Comparison of ENCODE assay signal across 8 mouse cellular contexts in the genomic region with DNA sequence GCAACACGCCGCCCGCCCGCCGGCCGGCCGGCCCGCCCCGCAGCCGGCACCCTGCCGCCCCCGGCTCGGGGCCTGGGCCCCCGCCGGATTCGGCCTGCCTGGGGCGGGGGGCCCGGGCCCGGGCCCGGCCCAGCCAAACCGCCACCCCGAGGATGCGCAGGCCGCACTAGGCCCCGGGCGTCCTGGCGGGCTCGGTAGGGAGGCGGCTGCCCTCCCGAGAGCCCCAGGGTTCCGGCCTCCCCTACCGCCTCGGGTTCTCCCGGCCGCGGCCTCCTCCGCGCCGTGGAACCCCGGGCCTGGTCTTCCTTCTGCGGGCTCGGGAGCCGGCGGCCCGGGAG. TPM values are rescaled to one million over a fixed set of nuclear protein-coding genes. Genes with fewer than 3 reads are reported as not detected.
DNase-seq lines count a peak whose midpoint lies in the region; ATAC-seq and TF ChIP-seq lines count a peak whose summit lies in the region.

No protein-coding gene starts in this region.

- peak overlapping the region; percentile 100 for H3K27ac ChIP-seq in heart, embryonic 10.5 days
- H3K27ac ChIP-seq in ES-E14 (ENCODE audit: insufficient read depth, low read depth, low read length, poor library complexity, severe bottlenecking), result peak overlapping the region; percentile 99
- peak overlapping the region; percentile 100 for H3K27ac ChIP-seq in forebrain, postnatal 0 days (ENCODE audit: low read depth, low read length)

- ATAC-seq in forebrain, postnatal 0 days, result no peak
- ATAC-seq in megakaryocyte progenitor cell, adult 5-6 weeks (replicated peaks; ENCODE audit: poor library complexity), result peak; percentile 24

- DNase-seq in heart, embryonic 10.5 days (ENCODE audit: low spot score), result no peak
- no peak for DNase-seq in heart, postnatal 10 days
- DNase-seq in ES-E14 (ENCODE audit: low read depth, low spot score), result no peak
- DNase-seq in forebrain, postnatal 0 days, result no peak
- DNase-seq in left cerebral cortex, adult 9 months (ENCODE audit: low spot score in 2 of 2), result no peak
- no peak for DNase-seq in right cerebral cortex, postnatal 36 days (ENCODE audit: low spot score in 2 of 2)
- DNase-seq in urinary bladder, postnatal 25 days (ENCODE audit: low spot score), result no peak

- no peaks in the 10 kb centered on the region for H3K36me3 ChIP-seq in heart, embryonic 10.5 days
- H3K36me3 ChIP-seq in ES-E14 (ENCODE audit: control insufficient read depth, insufficient read depth, low read length, poor library complexity, severe bottlenecking), result no peaks in the 10 kb centered on the region
- no peaks in the 10 kb centered on the region for H3K36me3 ChIP-seq in forebrain, postnatal 0 days (ENCODE audit: insufficient read depth)

- peak overlapping the region; percentile 99 for H3K9ac ChIP-seq in ES-E14 (ENCODE audit: insufficient read depth, low read depth, low read length, poor library complexity, severe bottlenecking)
- peak overlapping the region; percentile 99 for H3K9ac ChIP-seq in forebrain, postnatal 0 days

- H3K9me3 ChIP-seq in heart, embryonic 10.5 days, result no peaks in the 10 kb centered on the region
- no peaks in the 10 kb centered on the region for H3K9me3 ChIP-seq in ES-E14 (ENCODE audit: control insufficient read depth, insufficient read depth, low read depth, low read length)
- no peaks in the 10 kb centered on the region for H3K9me3 ChIP-seq in forebrain, postnatal 0 days (ENCODE audit: low read length)

- H3K4me1 ChIP-seq in heart, embryonic 10.5 days, result peaks cover 21% of the 10 kb centered on the region
- peaks cover 2 to 9% of the 10 kb centered on the region in 2 experiments; a peak in 2 of 4 replicates for H3K4me1 ChIP-seq in ES-E14 (ENCODE audit: control insufficient read depth in 2 of 2, insufficient read depth in 2 of 2, low read length in 2 of 2, poor library complexity in 1 of 2)
- H3K4me1 ChIP-seq in forebrain, postnatal 0 days (ENCODE audit: insufficient read depth), result peaks cover 26% of the 10 kb centered on the region

- intact Hi-C loops in heart, postnatal 10 days (cut with DNase I), result no loop called here

- H3K4me3 ChIP-seq in heart, embryonic 10.5 days, result peak overlapping the region; percentile 97
- peak overlapping the region; percentile 93 to 97 for H3K4me3 ChIP-seq in ES-E14 (ENCODE audit: insufficient read depth in 1 of 2, low read depth in 1 of 2, low read length in 2 of 2, poor library complexity in 1 of 2, severe bottlenecking in 1 of 2)
- H3K4me3 ChIP-seq in forebrain, postnatal 0 days (ENCODE audit: low read depth, low read length), result peak overlapping the region; percentile 95

- TF ChIP-seq CTCF in forebrain, postnatal 0 days (IDR thresholded peaks at IDR 0.05; ENCODE audit: low read depth), result no peak

- WGBS in heart, embryonic 10.5 days, result 1% methylated on average over 45 of the region's 45 CpGs
- WGBS in forebrain, postnatal 0 days, result 6% methylated on average over 19 of the region's 45 CpGs

- H3K4me2 ChIP-seq in forebrain, postnatal 0 days (ENCODE audit: low read depth), result peak overlapping the region; percentile 79

- in situ Hi-C loops in ES-E14 (cut with MboI; ENCODE audit: low sequenced_read_pairs in 2 of 2, unreplicated experiment in 2 of 2), result no loop called here

- H3K27me3 ChIP-seq in heart, embryonic 10.5 days (ENCODE audit: insufficient read depth, poor library complexity, severe bottlenecking), result no peaks in the 10 kb centered on the region
- no peaks in the 10 kb centered on the region for H3K27me3 ChIP-seq in forebrain, postnatal 0 days (ENCODE audit: insufficient read depth, low read length)

TF ChIP-seq in ES-E14, 5 proteins besides CTCF, POLR2A, EP300 and RAD21:
- TF ChIP-seq HCFC1 (IDR thresholded peaks at IDR 0.05; ENCODE audit: borderline replicate concordance, insufficient read depth, low read length), result no peak
- TF ChIP-seq MAFK (IDR thresholded peaks at IDR 0.05; ENCODE audit: insufficient read depth, low read depth, low read length), result no peak
- TF ChIP-seq ZC3H11A (IDR thresholded peaks at IDR 0.05; ENCODE audit: borderline replicate concordance, low read depth, low read length), result no peak
- TF ChIP-seq CHD2 (IDR thresholded peaks at IDR 0.05; ENCODE audit: low read depth, low read length), result no peak
- no peak for TF ChIP-seq ZNF384 (IDR thresholded peaks at IDR 0.05; ENCODE audit: low read depth, low read length)

RNA-seq across cellular contexts. Expression of a gene that starts 0.3 kb away (rescaled TPM):
- 52.5 and 61.7 TPM in 2 replicates for polyA plus RNA-seq in heart, embryonic 10.5 days (2016; fragmentation: Nextera tagmentation; extraction: Ambion mirVana)
- total RNA-seq in heart, postnatal 10 days (2021), result 10 to 100 TPM; 19.5 to 22.6 TPM
- 81.6 and 86.5 TPM in 2 replicates for total RNA-seq in ES-E14 (2012; rRNA removed)
- total RNA-seq in forebrain, postnatal 0 days (2014; rRNA removed), result 39.4 and 53.6 TPM in 2 replicates
- polyA plus RNA-seq in forebrain, postnatal 0 days (2015; fragmentation: Nextera tagmentation; extraction: Ambion mirVana), result 20.8 and 23.8 TPM in 2 replicates
- total RNA-seq in megakaryocyte progenitor cell, adult 5-6 weeks (2015), result 27.1 and 35.0 TPM in 2 replicates
- 52.1 and 65.3 TPM in 2 replicates for total RNA-seq in megakaryocyte progenitor cell, adult 5-6 weeks (2017)
